Mouse (Mus musculus) limb, embryonic 12.5 days (tissue): ENCODE results near the gene Olfr54. TPM values are rescaled to one million over a fixed set of nuclear protein-coding genes. Genes with fewer than 3 reads are reported as not detected.

Experiments
- polyA plus RNA-seq: library from polyadenylated mRNA; unstranded; fragments of >200 nt; fragmentation: Nextera tagmentation; extraction: Ambion mirVana; gene quantifications from 2 replicates; pipeline ENCODE4 v1.2.1, GENCODE M21; 2016

Gene Olfr54
- polyA plus RNA-seq, 1 experiment from 2014 or later: not detected

Other genes starting within 250 kb of the Olfr54 start
- 56.1 and 61.0 TPM in 2 replicates for gene Zfp354c, start 186.5 kb upstream of the Olfr54 start, polyA plus RNA-seq
- gene Zfp879, start 172.7 kb upstream of the Olfr54 start, polyA plus RNA-seq: 1.2 TPM in 2 replicates
- gene Grm6, start 163.6 kb upstream of the Olfr54 start, polyA plus RNA-seq: 0.05 TPM in 1 of 2 replicates, not detected in the other
- 14.3 and 15.1 TPM in 2 replicates for gene Zfp454, start 126.6 kb upstream of the Olfr54 start, polyA plus RNA-seq
- 16.0 and 16.5 TPM in 2 replicates for gene Zfp2, start 98.1 kb upstream of the Olfr54 start, polyA plus RNA-seq
- gene Zfp354b, start 82.6 kb upstream of the Olfr54 start, polyA plus RNA-seq: 1.4 and 1.8 TPM in 2 replicates
- gene 4933414I15Rik, start 70.5 kb upstream of the Olfr54 start, polyA plus RNA-seq: not detected in 2 replicates
- not detected in 2 replicates for gene Prop1, start 60.5 kb upstream of the Olfr54 start, polyA plus RNA-seq
- gene Olfr1378, start 47.7 kb upstream of the Olfr54 start, polyA plus RNA-seq: not detected in 2 replicates
- not detected in 2 replicates for gene Olfr1377, start 32.3 kb upstream of the Olfr54 start, polyA plus RNA-seq
- gene Olfr51, start 10.6 kb upstream of the Olfr54 start, polyA plus RNA-seq: not detected in 2 replicates
- not detected in 2 replicates for gene Olfr1375, start 33.9 kb downstream of the Olfr54 start, polyA plus RNA-seq
- 9.8 and 10.3 TPM in 2 replicates for gene Zfp354a, start 45.0 kb downstream of the Olfr54 start, polyA plus RNA-seq
- not detected in 2 replicates for gene Gm12569, start 206.2 kb downstream of the Olfr54 start, polyA plus RNA-seq
- 168 and 169 TPM in 2 replicates for gene Clk4, start 247.5 kb downstream of the Olfr54 start, polyA plus RNA-seq
- gene BC049762, start 248.8 kb downstream of the Olfr54 start, polyA plus RNA-seq: 0.33 and 0.69 TPM in 2 replicates